Mouse (Mus musculus) stomach, embryonic 15.5 days (tissue): Measurements from ENCODE around the gene Thap12. TPM values are rescaled to one million over a fixed set of nuclear protein-coding genes. Genes with fewer than 3 reads are reported as not detected.

ENCODE experiments used
- ATAC-seq: fragments of 200-750 bp; cut with Nextera tagmentation; 2 replicates; pipeline ENCODE4 v1.8.0; 2017; ENCODE audit warnings: low read depth, moderate number of reproducible peaks, moderate TSS enrichment; ENCODE audit not compliant: insufficient read depth, low FRiP score
- H3K27ac ChIP-seq: fragments of 300-500 bp; sonication (generic); 2 replicates; pipeline ENCODE4 v1.5.1; 2015; ENCODE audit warnings: mild to moderate bottlenecking, inconsistent platforms
- H3K27me3 ChIP-seq: fragments of 300-500 bp; sonication (generic); replicated peaks from 2 replicates; pipeline ENCODE4 v1.6.1; 2015; ENCODE audit warnings: inconsistent platforms
- H3K36me3 ChIP-seq: fragments of 300-500 bp; sonication (generic); 2 replicates; pipeline ENCODE4 v1.6.1; 2015; ENCODE audit warnings: inconsistent platforms
- H3K4me1 ChIP-seq: fragments of 300-500 bp; sonication (generic); 2 replicates; pipeline ENCODE4 v1.6.1; 2015; ENCODE audit warnings: inconsistent platforms
- H3K4me2 ChIP-seq: fragments of 300-500 bp; sonication (generic); 2 replicates; pipeline ENCODE4 v1.6.1; 2015; ENCODE audit warnings: mild to moderate bottlenecking, inconsistent platforms
- H3K4me3 ChIP-seq: fragments of 300-500 bp; sonication (generic); replicated peaks from 2 replicates; pipeline ENCODE4 v1.5.1; 2015; ENCODE audit warnings: inconsistent platforms
- H3K9ac ChIP-seq: fragments of 300-500 bp; sonication (generic); 2 replicates; pipeline ENCODE4 v1.6.1; 2015; ENCODE audit warnings: inconsistent platforms
- H3K9me3 ChIP-seq: fragments of 300-500 bp; sonication (generic); 2 replicates; pipeline ENCODE4 v1.6.1; 2016; ENCODE audit warnings: inconsistent platforms
- WGBS: fragments of 180-500 bp; shearing (Covaris S2); methylation state at CpG from one replicate; pipeline ENCODE4 v1.1.7; 2015; 5-methylcytosine and 5-hydroxymethylcytosine counted together
- polyA plus RNA-seq: library from polyadenylated mRNA; unstranded; fragments of >200 nt; fragmentation: Nextera tagmentation; extraction: Ambion mirVana; gene quantifications from 2 replicates; pipeline ENCODE4 v1.2.1, GENCODE M21; 2015

The Thap12 gene
- polyA plus RNA-seq, 1 experiment from 2014 or later: 47.2 TPM

- Histone ChIP-seq H3K9ac (no peak overlapping the region), H3K4me2 (no peak overlapping the region), H3K9me3 (no peaks in the 10 kb centered on the region), H3K4me1 (peaks cover 12% of the 10 kb centered on the region), H3K27ac (no peak overlapping the region), H3K36me3 (no peaks in the 10 kb centered on the region), H3K4me3 (no peak overlapping the region), H3K27me3 (no peaks in the 10 kb centered on the region)
- no peak for ATAC-seq
- 67% methylated on average over 6 of the region's 6 CpGs for WGBS
These were observed 64.4 kb downstream of the Thap12 start for GRCm38 (mm10) chr7:98767261-98767660.

Other genes with a start within 250 kb of the Thap12 start
- 9.8 TPM in 2 replicates for gene Lrrc32, start 213.8 kb upstream of the Thap12 start, polyA plus RNA-seq
- 17.6 and 19.4 TPM in 2 replicates for gene Emsy, start 46.3 kb upstream of the Thap12 start, polyA plus RNA-seq
- 3.8 and 5.5 TPM in 2 replicates for gene Wnt11, start 132.0 kb downstream of the Thap12 start, polyA plus RNA-seq